ENCODE assay signal across 20 mouse cellular contexts in the genomic region with DNA sequence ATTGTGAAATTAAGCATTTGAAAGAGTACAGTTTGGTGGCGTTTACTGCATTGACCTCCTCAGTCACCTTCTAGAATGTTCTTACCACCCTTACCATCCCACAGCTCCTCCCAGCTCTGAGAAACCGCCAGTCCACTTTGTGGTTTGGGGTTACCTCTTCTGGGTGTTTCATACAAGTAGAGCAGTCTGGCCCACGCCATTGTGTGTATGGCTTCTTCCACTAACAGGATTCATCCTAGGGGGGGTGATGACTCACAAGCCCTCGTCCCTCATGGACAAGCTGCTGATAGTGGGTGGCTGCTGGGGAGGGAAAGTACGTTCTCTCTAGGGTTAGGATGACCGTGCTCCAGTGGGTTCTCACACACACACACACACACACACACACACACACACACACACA.
A peak's percentile ranks its signal among the peaks of the same experiment; 100 is the strongest.
DNase-seq lines count a peak whose midpoint lies in the region; ATAC-seq lines count a peak whose summit lies in the region.
"Had no signal": no experiment of that assay in that cellular context is flagged by ENCODE, and none has a peak within 500 bp of the region (broad histone marks: within the 10 kb centered on the region; RNA-seq: fewer than 3 reads in every experiment).

No protein-coding gene starts in this region.

- no peaks in the 10 kb centered on the region for H3K27me3 ChIP-seq in midbrain, embryonic 10.5 days (ENCODE audit: low read depth, poor library complexity, severe bottlenecking)
- H3K27me3 ChIP-seq in midbrain, embryonic 14.5 days (ENCODE audit: control insufficient read depth, insufficient read depth, low read length): no peaks in the 10 kb centered on the region
- no peaks in the 10 kb centered on the region for H3K27me3 ChIP-seq in splenic B cell, adult 2 months (ENCODE audit: control insufficient read depth, insufficient read depth, low read length, poor library complexity, severe bottlenecking)
- H3K27me3 ChIP-seq: CH12.LX; embryonic facial prominence, embryonic 15.5 days; heart, embryonic 12.5 days had no signal

- peak overlapping the region; percentile 46 for H3K27ac ChIP-seq in midbrain, embryonic 10.5 days (replicated peaks)
- H3K27ac ChIP-seq in midbrain, embryonic 14.5 days (replicated peaks; ENCODE audit: low read depth, low read length): no peak overlapping the region
- H3K27ac ChIP-seq: embryonic facial prominence, embryonic 15.5 days; hindbrain, embryonic 12.5 days; kidney, postnatal 0 days had no signal

- H3K4me1 ChIP-seq in midbrain, embryonic 10.5 days: peaks cover 25% of the 10 kb centered on the region
- no peaks in the 10 kb centered on the region for H3K4me1 ChIP-seq in midbrain, embryonic 14.5 days (ENCODE audit: control insufficient read depth, insufficient read depth, low read length)

- no peak for ATAC-seq in midbrain, embryonic 14.5 days (ENCODE audit: low FRiP score, low TSS enrichment)
- ATAC-seq in granulocyte monocyte progenitor cell, adult 5-6 weeks (replicated peaks; ENCODE audit: poor library complexity, severe bottlenecking): peak; percentile 84
- ATAC-seq in erythroblast, adult 5-6 weeks (replicated peaks; ENCODE audit: low FRiP score, poor library complexity, severe bottlenecking): no peak

- no peak overlapping the region for H3K9ac ChIP-seq in midbrain, embryonic 14.5 days (replicated peaks; ENCODE audit: low read length)
- H3K9ac ChIP-seq: embryonic facial prominence, embryonic 15.5 days; heart, embryonic 12.5 days; hindbrain, embryonic 12.5 days had no signal

- no peak overlapping the region for H3K4me3 ChIP-seq in midbrain, embryonic 10.5 days
- no peak overlapping the region for H3K4me3 ChIP-seq in midbrain, embryonic 14.5 days (replicated peaks; ENCODE audit: low read depth, low read length)
- H3K4me3 ChIP-seq: embryonic facial prominence, embryonic 15.5 days; heart, embryonic 12.5 days; hindbrain, embryonic 12.5 days had no signal

- DNase-seq in adrenal gland, adult 2 months: peak; percentile 38
- no peak for DNase-seq in adrenal gland, postnatal 4 days (ENCODE audit: low spot score in 2 of 2)
- DNase-seq in midbrain, embryonic 10.5 days (ENCODE audit: low spot score): no peak
- DNase-seq in midbrain, embryonic 14.5 days: no peak
- DNase-seq in splenic B cell, adult 2 months (ENCODE audit: low read depth, low spot score): peak; percentile 13
- no peak for DNase-seq in testis, postnatal 14 days (ENCODE audit: low spot score)
- DNase-seq: cerebellum, adult 2 months; cerebellum, postnatal 36 days; heart, postnatal 10 days; kidney, adult 11 months; layer of hippocampus, adult 9-11 months; lung, postnatal 4 days had no signal

- 95% methylated on average over 6 of the region's 6 CpGs for WGBS in midbrain, embryonic 10.5 days
- WGBS in midbrain, embryonic 14.5 days: 95% methylated on average over 6 of the region's 6 CpGs

- H3K9me3 ChIP-seq in midbrain, embryonic 10.5 days (replicated peaks): no peaks in the 10 kb centered on the region
- no peaks in the 10 kb centered on the region for H3K9me3 ChIP-seq in midbrain, embryonic 14.5 days (ENCODE audit: control insufficient read depth, low read length)
- H3K9me3 ChIP-seq: embryonic facial prominence, embryonic 15.5 days; heart, embryonic 12.5 days; hindbrain, embryonic 12.5 days had no signal

- no peak overlapping the region for H3K4me2 ChIP-seq in midbrain, embryonic 14.5 days (ENCODE audit: low read length)
- H3K4me2 ChIP-seq: embryonic facial prominence, embryonic 15.5 days; heart, embryonic 12.5 days; hindbrain, embryonic 12.5 days; midbrain, embryonic 11.5 days had no signal

- no peaks in the 10 kb centered on the region for H3K36me3 ChIP-seq in midbrain, embryonic 10.5 days
- H3K36me3 ChIP-seq in midbrain, embryonic 14.5 days (ENCODE audit: control insufficient read depth, insufficient read depth, low read length): no peaks in the 10 kb centered on the region
- no peaks in the 10 kb centered on the region for H3K36me3 ChIP-seq in splenic B cell, adult 2 months (ENCODE audit: control insufficient read depth, insufficient read depth, low read length, poor library complexity, severe bottlenecking)
- H3K36me3 ChIP-seq: embryonic facial prominence, embryonic 15.5 days; heart, embryonic 12.5 days; hindbrain, embryonic 12.5 days had no signal

Comparison
In these comparisons a context has a peak if more than half of its experiments do, and no peak if none do; other contexts are left out.
1. DNase-seq: peak in adrenal gland, adult 2 months (single experiment) and splenic B cell, adult 2 months (single experiment); none in adrenal gland, postnatal 4 days (0 of 2), midbrain, embryonic 10.5 days (single experiment), midbrain, embryonic 14.5 days (single experiment) and testis, postnatal 14 days (single experiment).